In the genomic region with DNA sequence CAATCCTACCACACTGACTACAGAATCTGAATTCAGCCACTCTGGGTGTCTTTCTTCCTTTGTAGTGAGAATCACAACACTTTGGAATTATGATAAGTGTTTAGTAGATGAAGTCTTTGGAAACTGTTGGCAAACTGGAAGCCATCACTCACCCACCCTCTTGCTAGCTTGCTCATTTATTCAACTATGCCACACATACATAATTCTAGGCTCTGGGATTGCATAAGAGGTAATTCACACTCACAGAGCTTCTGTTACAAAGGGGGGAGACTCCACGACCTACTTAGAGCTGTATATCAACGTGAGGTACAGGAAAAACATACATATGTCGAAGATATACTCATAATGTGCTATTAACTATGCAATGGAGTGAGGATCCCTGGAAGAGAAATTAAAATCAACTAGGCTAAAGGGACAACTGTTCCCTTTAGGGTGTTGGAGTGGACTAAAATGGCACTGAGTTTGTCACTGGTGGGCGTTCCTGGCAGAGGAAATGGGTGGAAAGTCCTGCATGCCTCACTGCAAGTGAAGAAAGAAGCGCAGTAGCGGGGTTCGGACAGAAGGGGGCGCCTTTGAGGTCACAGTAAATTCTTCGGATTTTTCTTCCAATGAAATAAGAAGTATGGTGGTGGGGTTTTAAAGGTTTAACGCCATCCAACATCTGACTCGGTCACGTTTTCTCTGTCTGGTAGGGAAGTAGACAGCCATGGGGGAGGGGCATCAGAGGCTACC, we compare ENCODE assay signal across 10 mouse cellular contexts. TPM values are rescaled to one million over a fixed set of nuclear protein-coding genes. Genes with fewer than 3 reads are reported as not detected.
A peak's percentile ranks its signal among the peaks of the same experiment; 100 is the strongest.
DNase-seq lines count a peak whose midpoint lies in the region; ATAC-seq and TF ChIP-seq lines count a peak whose summit lies in the region.
"Had no signal": no experiment of that assay in that cellular context is flagged by ENCODE, and none has a peak within 500 bp of the region (broad histone marks: within the 10 kb centered on the region; RNA-seq: fewer than 3 reads in every experiment).

No protein-coding gene starts in this region.

- no peaks in the 10 kb centered on the region for H3K4me1 ChIP-seq in bone marrow, adult 2 months (ENCODE audit: control insufficient read depth, insufficient read depth, low read length)

- peak; percentile 60 for TF ChIP-seq CTCF in gastrocnemius, adult 2 months (IDR thresholded peaks at IDR 0.05)
- peak; percentile 38; the same call in 1 of the 2 replicates for TF ChIP-seq CTCF in bone marrow, adult 2 months (IDR thresholded peaks at IDR 0.05; ENCODE audit: control insufficient read depth, insufficient read depth, low read length)

- H3K27ac ChIP-seq in gastrocnemius, adult 2 months: no peak overlapping the region
- H3K27ac ChIP-seq in bone marrow, adult 2 months (ENCODE audit: control insufficient read depth, insufficient read depth, low read depth, low read length, poor library complexity): no peak overlapping the region

- no peak for ATAC-seq in inflammation-experienced regulatory T-cells, adult 6 months
- ATAC-seq: midbrain, embryonic 15.5 days had no signal

- no peak for DNase-seq in gastrocnemius, adult 2 months
- DNase-seq in gastrocnemius, postnatal 10 days: no peak
- peak; percentile 67 for DNase-seq in right cerebral cortex, adult 18-20 months
- DNase-seq in right cerebral cortex, postnatal 4 days: no peak
- DNase-seq in thymus, postnatal 14 days: peak; percentile 42
- DNase-seq in urinary bladder, postnatal 4 days (ENCODE audit: low spot score in 2 of 2): no peak

- 58% methylated on average over 12 of the region's 12 CpGs for WGBS in bone marrow, adult 2 months

- no peak for TF ChIP-seq POLR2A in bone marrow, adult 2 months (IDR thresholded peaks at IDR 0.05; ENCODE audit: borderline replicate concordance, control insufficient read depth, low read depth, low read length)

- no peak overlapping the region for H3K4me3 ChIP-seq in gastrocnemius, adult 2 months
- no peak overlapping the region for H3K4me3 ChIP-seq in bone marrow, adult 2 months (replicated peaks; ENCODE audit: control insufficient read depth, low read depth, low read length)
- H3K4me3 ChIP-seq: midbrain, embryonic 15.5 days had no signal

- intact Hi-C loops in gastrocnemius, adult 2 months (cut with DNase I): loop anchor here (2.0 kb wide), 1 partner anchor 41 kb away; no protein-coding TSS in a partner anchor

RNA-seq across cellular contexts. Expression of a gene that starts 44.0 kb away (rescaled TPM):
- total RNA-seq in gastrocnemius, adult 2 months (2021): not detected
- under 1 TPM in 1 of 2 experiments, not detected in 1; 0.27 TPM for total RNA-seq in gastrocnemius, postnatal 10 days (2021)
- not detected in 2 replicates for polyA plus RNA-seq in bone marrow, adult 2 months (2011; ENCODE audit: insufficient read depth, insufficient read length, low replicate concordance, missing spikeins)
- polyA plus RNA-seq in inflammation-experienced regulatory T-cells, adult 6 months (2017; shearing (Covaris generic)): not detected

RNA-seq across cellular contexts. Expression of a gene that starts 45.0 kb away (rescaled TPM):
- total RNA-seq in gastrocnemius, adult 2 months (2021): under 1 TPM in 1 of 2 experiments, not detected in 1; 0.08 TPM
- total RNA-seq in gastrocnemius, postnatal 10 days (2021): under 1 TPM in 1 of 2 experiments, not detected in 1; 0.14 TPM
- 1.9 TPM in 1 of 2 replicates, not detected in the other for polyA plus RNA-seq in bone marrow, adult 2 months (2011; ENCODE audit: insufficient read depth, insufficient read length, low replicate concordance, missing spikeins)
- polyA plus RNA-seq in inflammation-experienced regulatory T-cells, adult 6 months (2017; shearing (Covaris generic)): 1 to 10 TPM in 1 of 3 experiments, not detected in 2; 3.0 TPM
- polyA plus RNA-seq: heart, embryonic 14.5 days had no signal

Comparison
In these comparisons a context has a peak if more than half of its experiments do, and no peak if none do; other contexts are left out.
1. DNase-seq: peak in right cerebral cortex, adult 18-20 months (single experiment) and thymus, postnatal 14 days (single experiment); none in gastrocnemius, adult 2 months (single experiment), gastrocnemius, postnatal 10 days (single experiment), right cerebral cortex, postnatal 4 days (single experiment) and urinary bladder, postnatal 4 days (0 of 2).